Mouse (Mus musculus) bone marrow macrophage, adult 2 months (primary cell): Measurements from ENCODE around the gene Os9.

Source experiments
- CTCF ChIP-seq: IDR thresholded peaks from 2 replicates; pipeline ENCODE4 v1.5.1; 2012; ENCODE audit warnings: low read depth, mild to moderate bottlenecking, low read length, moderate library complexity
- POLR2A ChIP-seq: IDR thresholded peaks from 2 replicates; pipeline ENCODE4 v1.6.1; 2012; ENCODE audit warnings: mild to moderate bottlenecking, low read depth, low read length, borderline replicate concordance

DNA sequence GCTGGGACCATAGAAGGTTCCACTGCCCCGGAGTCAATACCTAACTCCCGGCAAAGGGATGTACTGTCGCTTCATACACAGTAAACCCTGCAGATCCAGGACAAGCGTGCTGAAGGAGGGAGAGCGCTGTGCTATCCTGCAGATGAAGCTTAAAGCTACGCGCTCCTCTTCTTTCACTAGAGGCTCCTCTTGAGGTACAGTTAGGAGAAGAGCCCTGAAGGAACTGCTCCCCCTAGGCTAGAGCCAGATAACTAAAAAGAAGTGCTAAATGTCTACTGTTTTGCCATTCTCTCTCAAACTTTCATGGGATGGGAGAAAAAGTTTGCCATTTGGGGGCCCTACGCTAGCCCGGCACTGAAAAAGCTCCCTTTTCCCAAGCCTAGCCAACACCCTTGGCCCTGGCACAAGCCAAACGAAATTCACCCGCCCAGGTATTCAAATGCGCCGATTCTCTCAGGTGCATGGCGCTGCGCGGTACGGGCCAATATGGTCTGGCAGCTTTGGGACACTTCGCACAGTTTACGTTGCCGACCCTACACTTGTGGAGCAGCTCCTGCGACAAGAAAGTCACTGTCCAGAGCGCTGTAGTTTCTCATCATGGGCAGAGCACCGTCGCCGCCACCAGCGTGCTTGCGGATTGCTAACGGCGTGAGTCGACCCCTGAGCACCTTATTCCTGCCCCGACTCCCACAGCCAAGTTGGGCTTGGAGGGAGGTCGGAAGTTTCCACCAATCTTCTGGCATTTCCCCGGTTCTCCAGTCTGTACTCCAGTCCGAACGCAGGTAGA lies 72.1 kb downstream of the Os9 start:
- no peak for TF ChIP-seq CTCF
- TF ChIP-seq POLR2A, result no peak
